Mouse (Mus musculus) brain, embryonic 14.5 days (tissue): ENCODE measurements around the gene Arid2.

Source experiments
- CTCF ChIP-seq: fragments of 200-500 bp; IDR thresholded peaks from 2 replicates; pipeline ENCODE4 v1.5.1; 2012; ENCODE audit warnings: inconsistent platforms, mild to moderate bottlenecking, moderate library complexity, borderline replicate concordance; ENCODE audit not compliant: insufficient read depth, insufficient read length; ENCODE audit errors: extremely low read depth
- POLR2A ChIP-seq: fragments of 200-500 bp; IDR thresholded peaks from 2 replicates; pipeline ENCODE4 v1.6.1; 2012; ENCODE audit warnings: mild to moderate bottlenecking, inconsistent platforms, borderline replicate concordance; ENCODE audit not compliant: poor library complexity, insufficient read depth, insufficient read length, severe bottlenecking; ENCODE audit errors: extremely low read depth

GRCm38 (mm10) chr15:96315664-96316063 is 28.3 kb downstream of the Arid2 start:
- TF ChIP-seq POLR2A (no peak), CTCF (no peak)
